Mouse (Mus musculus): Measurements from ENCODE around the gene Tmcc3.

DNA sequence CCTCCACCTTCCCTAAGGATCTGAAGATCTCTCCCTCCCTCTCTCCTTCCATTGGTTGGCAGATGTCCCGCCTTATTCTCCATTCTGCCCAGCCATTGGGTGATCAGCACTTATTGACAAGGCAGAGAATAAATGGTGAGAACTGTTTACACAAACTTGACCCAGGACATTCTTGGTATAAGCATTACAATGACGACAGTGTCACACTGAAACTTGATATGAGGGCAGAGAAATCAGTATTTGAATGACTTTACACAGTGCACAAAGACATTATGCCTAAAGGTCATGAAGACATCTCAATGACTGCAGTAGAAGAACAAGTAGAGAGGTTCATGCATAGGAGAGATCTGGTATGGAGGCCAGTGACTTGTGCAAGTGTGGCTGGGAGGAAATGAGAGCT, 35.2 kb upstream of the Tmcc3 start:
- TF ChIP-seq CTCF (IDR thresholded peaks at IDR 0.05; ENCODE audit: low read depth, low read length) (no peak), POLR2A (IDR thresholded peaks at IDR 0.05; ENCODE audit: borderline replicate concordance, low read depth, low read length) (no peak)

All from bone marrow macrophage, adult 2 months (primary cell).